Mouse (Mus musculus) left cerebral cortex, postnatal 14 days (tissue): ENCODE results near the gene 2210408I21Rik. TPM values are rescaled to one million over a fixed set of nuclear protein-coding genes. Genes with fewer than 3 reads are reported as not detected.
"Not testable (repeated sequence)": the region's sequence is repeated elsewhere in the genome, so short reads cannot be mapped to it uniquely, and the experiment has no call there.

Experiments used
- DNase-seq, 2 experiments: peaks; one replicate each; pipeline ENCODE4 v3.0.0; 2021 to 2022; ENCODE audit warnings: low spot score in 2 of 2, mixed read lengths in 1 of 2
- intact Hi-C: fragments of 180-260 bp; cut with DNase I; formaldehyde crosslinking; loops from one replicate; pipeline ENCODE4 v1.15.1; 2025
- long read RNA-seq, 2 experiments: library from polyadenylated mRNA; stranded (forward); transcript quantifications; one replicate each; pipeline ENCODE4 v2.0.0; 2021
- total RNA-seq, 2 experiments: library from RNA; stranded (reverse); gene quantifications; 2 replicates each; pipeline ENCODE4 v1.2.3; 2021

2210408I21Rik gene
- 10 to 100 TPM; 23.0 to 25.7 TPM for total RNA-seq
- long read RNA-seq, experiment 1, partial matches to known transcripts, result 6 of 19 reads
- long read RNA-seq, experiment 1, other reads (novel, unspliced or antisense), result 8 of 19 reads
- long read RNA-seq, experiment 2, partial matches to known transcripts, result 5 of 10 reads
- long read RNA-seq, experiment 2, other reads (novel, unspliced or antisense), result 1 of 10 reads

- intact Hi-C loops, result loop anchor here (10.0 kb wide), 1 partner anchor 1050 kb away; no protein-coding TSS in a partner anchor
- peak; percentile 90 to 93 for DNase-seq
Observed at GRCm38 (mm10) chr13:77134931-77135620, at the start of gene 2210408I21Rik, which contains the start of gene Slf1. Gene 2210408I21Rik (plus strand): TSS chr13:77135540. Gene Slf1 (minus strand): TSS chr13:77135473.

- DNase-seq, intact Hi-C loops: not testable (repeated sequence)
Observed at GRCm38 (mm10) chr13:77092876-77093275, 42.5 kb upstream of the 2210408I21Rik start.

- intact Hi-C loops, result no loop called here
- DNase-seq, result no peak
Observed at GRCm38 (mm10) chr13:77107734-77108133, 27.6 kb upstream of the 2210408I21Rik start.

- intact Hi-C loops, result no loop called here
Observed at GRCm38 (mm10) chr13:77118695-77119094, 16.6 kb upstream of the 2210408I21Rik start.

GRCm38 (mm10) chr13:77125159-77125558 is 10.2 kb upstream of the 2210408I21Rik start:
- no peak for DNase-seq
- intact Hi-C loops, result no loop called here

More at GRCm38 (mm10) chr13:77118695-77119094, 16.6 kb upstream of the 2210408I21Rik start:
- DNase-seq, result no peak

- intact Hi-C loops, result no loop called here
Observed at GRCm38 (mm10) chr13:77128240-77128639, 7.1 kb upstream of the 2210408I21Rik start.

GRCm38 (mm10) chr13:77131132-77131531 is 4.2 kb upstream of the 2210408I21Rik start:
- intact Hi-C loops, result loop anchor here (10.0 kb wide), 1 partner anchor 1054 kb away; no protein-coding TSS in a partner anchor
- no peak for DNase-seq

More at GRCm38 (mm10) chr13:77128240-77128639, 7.1 kb upstream of the 2210408I21Rik start:
- DNase-seq, result no peak

GRCm38 (mm10) chr13:77135621-77135981 is 261 bp downstream of the 2210408I21Rik start:
- intact Hi-C loops, result loop anchor here (10.0 kb wide), 1 partner anchor 1049 kb away; no protein-coding TSS in a partner anchor
- DNase-seq, result no peak

- no peak for DNase-seq
- intact Hi-C loops, result no loop called here
Observed at GRCm38 (mm10) chr13:77140890-77141289, 5.5 kb downstream of the 2210408I21Rik start.

GRCm38 (mm10) chr13:77177931-77178330 is 42.6 kb downstream of the 2210408I21Rik start:
- DNase-seq, result no peak
- intact Hi-C loops, result no loop called here

- no peak for DNase-seq
- intact Hi-C loops, result no loop called here
Observed at GRCm38 (mm10) chr13:77190606-77191005, 55.3 kb downstream of the 2210408I21Rik start.

- intact Hi-C loops, result no loop called here
- DNase-seq, result no peak
Observed at GRCm38 (mm10) chr13:77192201-77192600, 56.9 kb downstream of the 2210408I21Rik start.

GRCm38 (mm10) chr13:77208764-77209418 is 73.6 kb downstream of the 2210408I21Rik start:
- intact Hi-C loops, result no loop called here
- no peak for DNase-seq

GRCm38 (mm10) chr13:77213196-77213595 is 77.9 kb downstream of the 2210408I21Rik start:
- DNase-seq, result no peak
- intact Hi-C loops, result no loop called here

GRCm38 (mm10) chr13:77215460-77215859 is 80.1 kb downstream of the 2210408I21Rik start:
- no peak for DNase-seq
- intact Hi-C loops, result no loop called here

- intact Hi-C loops, result no loop called here
Observed at GRCm38 (mm10) chr13:77217672-77218280, 82.4 kb downstream of the 2210408I21Rik start.

GRCm38 (mm10) chr13:77221072-77221471 is 85.7 kb downstream of the 2210408I21Rik start:
- no peak for DNase-seq
- intact Hi-C loops, result no loop called here

More at GRCm38 (mm10) chr13:77217672-77218280, 82.4 kb downstream of the 2210408I21Rik start:
- DNase-seq, result no peak

GRCm38 (mm10) chr13:77256541-77256940 is 121.2 kb downstream of the 2210408I21Rik start:
- DNase-seq, result no peak
- intact Hi-C loops, result no loop called here

- intact Hi-C loops, result no loop called here
- DNase-seq, result no peak
Observed at GRCm38 (mm10) chr13:77262715-77263338, 127.5 kb downstream of the 2210408I21Rik start.
